ENCODE assay signal across 8 mouse cellular contexts in genomic region chr1:64087657-64088603, GRCm38 (mm10). TPM values are rescaled to one million over a fixed set of nuclear protein-coding genes. Genes with fewer than 3 reads are reported as not detected.
A peak's percentile ranks its signal among the peaks of the same experiment; 100 is the strongest.
DNase-seq lines count a peak whose midpoint lies in the region; ATAC-seq and TF ChIP-seq lines count a peak whose summit lies in the region.

No protein-coding gene starts in this region.

- H3K4me1 ChIP-seq in forebrain, embryonic 16.5 days (replicated peaks; ENCODE audit: control insufficient read depth, insufficient read depth, low read length): peaks cover 25% of the 10 kb centered on the region
- H3K4me1 ChIP-seq in hindbrain, postnatal 0 days (ENCODE audit: insufficient read depth, low read length): peaks cover 24% of the 10 kb centered on the region
- H3K4me1 ChIP-seq in liver, embryonic 13.5 days (replicated peaks): peaks cover 51% of the 10 kb centered on the region
- peaks cover 21% of the 10 kb centered on the region for H3K4me1 ChIP-seq in neural tube, embryonic 12.5 days

- ATAC-seq in forebrain, embryonic 16.5 days: peak; percentile 91
- ATAC-seq in hindbrain, postnatal 0 days: peak; percentile 82
- ATAC-seq in liver, embryonic 13.5 days (ENCODE audit: low read depth): peak; percentile 42; the same call in 1 of the 2 replicates
- ATAC-seq in neural tube, embryonic 12.5 days (ENCODE audit: low FRiP score, low read depth): peak; percentile 75; the same call in 1 of the 2 replicates

- no peaks in the 10 kb centered on the region for H3K36me3 ChIP-seq in forebrain, embryonic 16.5 days (ENCODE audit: control insufficient read depth, insufficient read depth)
- H3K36me3 ChIP-seq in hindbrain, postnatal 0 days (ENCODE audit: insufficient read depth, low read length): no peaks in the 10 kb centered on the region; the same call in 1 of the 2 replicates
- no peaks in the 10 kb centered on the region for H3K36me3 ChIP-seq in liver, embryonic 13.5 days
- H3K36me3 ChIP-seq in neural tube, embryonic 12.5 days: no peaks in the 10 kb centered on the region

- 8% methylated on average over 17 of the region's 17 CpGs for whole genome bisulfite sequencing in forebrain, embryonic 16.5 days
- 23% methylated on average over 17 of the region's 17 CpGs for WGBS in hindbrain, postnatal 0 days
- 36% methylated on average over 17 of the region's 17 CpGs for WGBS in liver, embryonic 13.5 days (ENCODE audit: insufficient replicate concordance)
- WGBS in neural tube, embryonic 12.5 days: 32% methylated on average over 17 of the region's 17 CpGs

- H3K9ac ChIP-seq in forebrain, embryonic 16.5 days (replicated peaks; ENCODE audit: low read depth, low read length): no peak overlapping the region
- H3K9ac ChIP-seq in hindbrain, postnatal 0 days (replicated peaks; ENCODE audit: low read length): no peak overlapping the region
- H3K9ac ChIP-seq in liver, embryonic 13.5 days: no peak overlapping the region
- no peak overlapping the region for H3K9ac ChIP-seq in neural tube, embryonic 12.5 days

- TF ChIP-seq CTCF in hindbrain, postnatal 0 days (IDR thresholded peaks at IDR 0.05; ENCODE audit: low read depth): no peak; the same call in 1 of the 2 replicates

- H3K27me3 ChIP-seq in forebrain, embryonic 16.5 days (replicated peaks; ENCODE audit: control insufficient read depth, insufficient read depth, low read length): no peaks in the 10 kb centered on the region
- H3K27me3 ChIP-seq in hindbrain, postnatal 0 days (ENCODE audit: insufficient read depth, low read length): no peaks in the 10 kb centered on the region
- H3K27me3 ChIP-seq in liver, embryonic 13.5 days: no peaks in the 10 kb centered on the region
- H3K27me3 ChIP-seq in neural tube, embryonic 12.5 days (replicated peaks): no peaks in the 10 kb centered on the region

- peak overlapping the region; percentile 76 for H3K27ac ChIP-seq in forebrain, embryonic 16.5 days (ENCODE audit: low read length)
- peak overlapping the region; percentile 62; the same call in 1 of the 2 replicates for H3K27ac ChIP-seq in hindbrain, postnatal 0 days
- H3K27ac ChIP-seq in liver, embryonic 13.5 days: peak overlapping the region; percentile 8; the same call in 1 of the 2 replicates
- H3K27ac ChIP-seq in neural tube, embryonic 12.5 days: 0 out of 2 replicates have a peak overlapping the region, but pooled peaks have one; percentile 20

- H3K4me2 ChIP-seq in forebrain, embryonic 16.5 days (ENCODE audit: low read length): peak overlapping the region; percentile 40
- peak overlapping the region; percentile 31 for H3K4me2 ChIP-seq in hindbrain, postnatal 0 days (ENCODE audit: low read depth, low read length)
- 0 out of 2 replicates have a peak overlapping the region, but pooled peaks have one; percentile 14 for H3K4me2 ChIP-seq in liver, embryonic 13.5 days
- H3K4me2 ChIP-seq in neural tube, embryonic 12.5 days (replicated peaks): peak overlapping the region; percentile 32

- no peaks in the 10 kb centered on the region for H3K9me3 ChIP-seq in forebrain, embryonic 16.5 days (ENCODE audit: control insufficient read depth, low read length)
- H3K9me3 ChIP-seq in hindbrain, postnatal 0 days (ENCODE audit: low read length): no peaks in the 10 kb centered on the region
- no peaks in the 10 kb centered on the region for H3K9me3 ChIP-seq in liver, embryonic 13.5 days (replicated peaks)
- no peaks in the 10 kb centered on the region for H3K9me3 ChIP-seq in neural tube, embryonic 12.5 days

- H3K4me3 ChIP-seq in forebrain, embryonic 16.5 days (replicated peaks; ENCODE audit: low read length): 0 out of 2 replicates have a peak overlapping the region, but pooled peaks have one; percentile 5
- no peak overlapping the region for H3K4me3 ChIP-seq in hindbrain, postnatal 0 days (ENCODE audit: low read length)
- no peak overlapping the region for H3K4me3 ChIP-seq in liver, embryonic 13.5 days (replicated peaks)
- no peak overlapping the region for H3K4me3 ChIP-seq in neural tube, embryonic 12.5 days

- DNase-seq in gastrocnemius, postnatal 25 days: peak; percentile 46
- no peak for DNase-seq in gastrocnemius, adult 8-10 months (ENCODE audit: low spot score in 2 of 2)
- DNase-seq in cerebellum, adult 11 months: peak; percentile 89
- peak; percentile 69 for DNase-seq in hindbrain, postnatal 0 days (ENCODE audit: low spot score)
- no peak for DNase-seq in liver, embryonic 13.5 days
- no peak for DNase-seq in urinary bladder, postnatal 25 days (ENCODE audit: low spot score)

RNA-seq across cellular contexts. Expression of gene Klf7, which starts 34.2 kb away (rescaled TPM):
- 1 to 10 TPM; 7.1 to 8.6 TPM for total RNA-seq in gastrocnemius, postnatal 25 days (2021)
- 1 to 10 TPM; 4.6 to 7.0 (median 5.4) TPM for total RNA-seq in gastrocnemius, adult 8-10 months (2022)
- 131 and 137 TPM in 2 replicates for polyA plus RNA-seq in forebrain, embryonic 16.5 days (2015; fragmentation: Nextera tagmentation; extraction: Ambion mirVana)
- total RNA-seq in hindbrain, postnatal 0 days (2014; rRNA removed): 47.3 and 48.0 TPM in 2 replicates
- 115 and 120 TPM in 2 replicates for polyA plus RNA-seq in hindbrain, postnatal 0 days (2015; fragmentation: Nextera tagmentation; extraction: Ambion mirVana)
- 5.6 and 7.3 TPM in 2 replicates for polyA plus RNA-seq in liver, embryonic 13.5 days (2015; fragmentation: Nextera tagmentation; extraction: Ambion mirVana)
- polyA plus RNA-seq in neural tube, embryonic 12.5 days (2016; fragmentation: Nextera tagmentation; extraction: Ambion mirVana): 56.7 and 59.4 TPM in 2 replicates

Comparison
In these comparisons a context has a peak if more than half of its experiments do, and no peak if none do; other contexts are left out.
1. DNase-seq: peak in gastrocnemius, postnatal 25 days (single experiment), cerebellum, adult 11 months (single experiment) and hindbrain, postnatal 0 days (single experiment); none in gastrocnemius, adult 8-10 months (0 of 2), liver, embryonic 13.5 days (single experiment) and urinary bladder, postnatal 25 days (single experiment).
2. H3K27ac ChIP-seq: peak in every context shown above with its lines; median percentile 76 in forebrain, embryonic 16.5 days; 62 in hindbrain, postnatal 0 days; 20 in neural tube, embryonic 12.5 days; 8 in liver, embryonic 13.5 days.
3. Peak in every context shown above with its lines, with median percentiles within 50 percentile points of each other: ATAC-seq and H3K4me2 ChIP-seq.